Mouse (Mus musculus): ENCODE data around the gene Rnf130. TPM values are rescaled to one million over a fixed set of nuclear protein-coding genes. Genes with fewer than 3 reads are reported as not detected.
"Not testable (repeated sequence)": the region's sequence is repeated elsewhere in the genome, so short reads cannot be mapped to it uniquely, and the experiment has no call there.

The Rnf130 gene
- total RNA-seq, 2 experiments from 2014 or later = 39.1 to 45.1 TPM

- DNase-seq = no peak
Observed at GRCm38 (mm10) chr11:50089840-50090239, 64.7 kb downstream of the Rnf130 start.

- DNase-seq = no peak
Observed at GRCm38 (mm10) chr11:50090982-50091675, 66.0 kb downstream of the Rnf130 start.

- DNase-seq = no peak
Observed at GRCm38 (mm10) chr11:50091681-50092080, 66.5 kb downstream of the Rnf130 start.

GRCm38 (mm10) chr11:50095661-50096060, 70.5 kb downstream of the Rnf130 start:
- DNase-seq = no peak

GRCm38 (mm10) chr11:50097091-50097490, 71.9 kb downstream of the Rnf130 start:
- no peak for DNase-seq

GRCm38 (mm10) chr11:50098961-50099481, 73.9 kb downstream of the Rnf130 start:
- peak; percentile 32 for DNase-seq

- DNase-seq = no peak
Observed at GRCm38 (mm10) chr11:50099692-50100091, 74.5 kb downstream of the Rnf130 start.

GRCm38 (mm10) chr11:50100548-50101307, 75.6 kb downstream of the Rnf130 start:
- no peak for DNase-seq

- DNase-seq = not testable (repeated sequence)
Observed at GRCm38 (mm10) chr11:50101962-50102361, 76.8 kb downstream of the Rnf130 start.

GRCm38 (mm10) chr11:50104016-50104415, 78.9 kb downstream of the Rnf130 start:
- no peak for DNase-seq

GRCm38 (mm10) chr11:50105237-50105636, 80.1 kb downstream of the Rnf130 start:
- DNase-seq = no peak

GRCm38 (mm10) chr11:50106024-50106423, 80.9 kb downstream of the Rnf130 start:
- peak; percentile 42 for DNase-seq

- no peak for DNase-seq
Observed at GRCm38 (mm10) chr11:50108823-50109244, 83.7 kb downstream of the Rnf130 start.

GRCm38 (mm10) chr11:50114329-50114728, 89.2 kb downstream of the Rnf130 start:
- peak; percentile 84 for DNase-seq

GRCm38 (mm10) chr11:50122631-50123081, 97.5 kb downstream of the Rnf130 start:
- DNase-seq = no peak

- DNase-seq = no peak
Observed at GRCm38 (mm10) chr11:50127781-50128180, 102.6 kb downstream of the Rnf130 start.

- peak; percentile 95 for DNase-seq
Observed at GRCm38 (mm10) chr11:50130811-50131766, 105.9 kb downstream of the Rnf130 start, which contains the start of gene Tbc1d9b. Tbc1d9b (plus strand) TSS chr11:50131396.

- DNase-seq = no peak
Observed at GRCm38 (mm10) chr11:50131801-50132201, 106.7 kb downstream of the Rnf130 start.

- no peak for DNase-seq
Observed at GRCm38 (mm10) chr11:50132265-50132664, 107.1 kb downstream of the Rnf130 start.

- no peak for DNase-seq
Observed at GRCm38 (mm10) chr11:50134136-50134859, 109.2 kb downstream of the Rnf130 start.

GRCm38 (mm10) chr11:50138206-50138822, 113.2 kb downstream of the Rnf130 start:
- DNase-seq = no peak
